Mouse (Mus musculus) testis, postnatal 10 days (tissue): Measurements from ENCODE around the gene Mdga2.

Source experiments
- DNase-seq: peaks from one replicate; pipeline ENCODE4 v3.0.0; 2021; ENCODE audit warnings: low spot score

Gene Mdga2

GRCm38 (mm10) chr12:67222221-67223025, at the start of gene Mdga2:
TSS of gene Mdga2 (minus strand) at chr12:67222549.
- peak; percentile 45 for DNase-seq

GRCm38 (mm10) chr12:67267409-67267808, 45.1 kb upstream of the Mdga2 start:
- no peak for DNase-seq

DNA sequence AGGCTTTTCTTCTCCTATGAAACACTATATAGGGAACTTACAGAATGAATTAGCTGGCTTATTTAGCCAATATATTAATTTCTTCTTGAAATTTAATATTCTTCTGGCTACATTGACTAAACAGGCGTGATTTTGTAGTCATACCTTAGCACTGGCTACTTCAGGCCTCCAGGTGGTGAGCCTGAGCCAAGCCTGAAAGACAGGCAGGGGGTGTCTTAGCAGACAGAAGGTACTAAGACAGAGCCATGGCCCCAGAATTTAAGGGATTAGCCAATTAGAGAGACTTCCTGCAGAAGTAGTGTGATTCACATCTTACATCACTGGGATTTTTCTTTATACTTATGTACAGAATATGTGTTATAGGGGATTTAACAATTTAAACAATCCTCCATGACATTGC, 1.2 kb upstream of the Mdga2 start:
- DNase-seq = no peak

GRCm38 (mm10) chr12:67221329-67222220, 774 bp downstream of the Mdga2 start:
- DNase-seq = peak; percentile 49

DNA sequence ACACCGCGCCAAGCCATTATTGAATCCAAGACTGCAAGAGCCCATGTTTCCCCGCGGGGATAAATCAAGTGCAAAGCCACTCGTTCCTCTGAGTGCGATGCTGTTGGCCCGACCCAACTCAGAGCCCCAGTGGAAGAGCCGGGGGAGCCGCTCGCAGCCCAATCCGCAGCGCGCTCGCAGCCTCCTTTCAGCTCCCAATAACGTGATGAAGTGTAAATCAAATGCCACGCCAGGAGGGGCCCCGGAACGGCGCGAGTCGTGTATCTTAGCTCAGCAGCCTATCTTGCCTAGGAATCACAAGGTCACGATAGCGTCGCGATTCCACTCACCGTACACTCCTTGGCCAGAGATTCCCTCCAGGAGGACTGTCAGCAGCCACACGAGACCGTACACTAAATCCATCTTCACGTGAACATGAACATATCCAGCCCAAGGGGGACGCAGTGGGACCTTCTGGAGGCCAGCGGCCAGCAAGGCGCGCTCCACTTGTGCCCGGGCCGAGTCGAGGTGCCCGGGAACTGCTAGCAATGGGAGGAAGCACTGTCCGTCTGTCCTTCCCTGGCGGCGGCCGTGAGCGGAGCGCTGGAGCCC, 1.6 kb downstream of the Mdga2 start:
- DNase-seq = peak; percentile 40

GRCm38 (mm10) chr12:67220041-67220440, 2.3 kb downstream of the Mdga2 start:
- DNase-seq = no peak

DNA sequence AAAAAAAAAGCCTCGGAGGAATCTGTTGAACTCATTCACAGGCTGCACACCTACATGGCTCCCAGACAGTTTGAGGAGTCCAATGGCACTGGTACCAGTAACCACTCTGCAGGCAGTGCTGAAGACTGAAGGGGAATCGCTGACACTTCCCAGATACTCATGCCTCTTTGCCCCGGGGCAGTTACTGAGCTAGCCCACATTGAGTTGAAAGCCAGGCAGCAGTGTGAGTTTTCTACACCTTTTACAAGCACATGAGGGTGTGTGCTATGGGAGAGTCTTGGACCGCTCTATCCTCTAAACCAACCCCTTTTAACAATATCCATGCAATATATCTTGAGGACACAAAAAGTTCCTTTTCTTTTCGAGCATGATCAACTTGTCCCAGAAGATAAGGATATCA, 2.8 kb downstream of the Mdga2 start:
- DNase-seq = no peak

DNA sequence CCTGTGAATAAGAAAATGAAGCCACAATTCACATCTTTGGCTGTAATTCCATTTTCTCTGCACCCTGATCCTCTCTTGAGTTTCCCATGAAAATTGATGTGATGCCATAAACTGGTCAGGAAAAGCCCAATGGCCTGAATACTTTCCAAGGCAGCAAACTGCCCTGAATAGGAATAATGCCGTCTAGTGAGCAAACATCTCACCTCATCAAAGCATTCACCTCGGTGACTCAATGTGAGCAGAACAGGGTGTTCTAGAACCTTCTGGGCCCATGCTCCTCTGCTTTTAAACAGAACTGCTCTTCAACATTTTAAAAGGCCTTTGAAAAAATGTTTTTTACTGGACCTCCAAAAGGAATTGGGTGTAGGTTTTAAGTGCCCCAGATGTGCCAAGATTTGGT, 9.5 kb downstream of the Mdga2 start:
- DNase-seq = no peak

DNA sequence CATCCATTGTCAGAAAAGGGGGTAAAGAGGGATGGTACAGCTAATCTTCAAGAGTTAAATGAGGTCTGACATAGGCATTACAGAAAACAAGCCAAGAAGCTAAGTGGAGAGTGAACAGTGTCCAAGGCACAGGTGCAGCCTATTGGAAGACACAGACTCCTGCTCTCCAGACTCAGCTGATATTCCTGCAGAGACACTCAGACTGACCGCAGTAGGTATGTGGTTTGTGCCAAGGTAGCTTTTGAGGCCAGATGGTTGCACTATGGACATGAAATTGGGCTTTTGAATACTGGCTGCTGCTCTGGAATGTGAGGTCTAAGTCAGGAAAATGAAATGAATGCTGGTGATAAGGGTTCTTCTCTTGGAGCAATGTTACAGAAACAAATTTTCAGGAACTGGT, 44.2 kb downstream of the Mdga2 start:
- DNase-seq = no peak

DNA sequence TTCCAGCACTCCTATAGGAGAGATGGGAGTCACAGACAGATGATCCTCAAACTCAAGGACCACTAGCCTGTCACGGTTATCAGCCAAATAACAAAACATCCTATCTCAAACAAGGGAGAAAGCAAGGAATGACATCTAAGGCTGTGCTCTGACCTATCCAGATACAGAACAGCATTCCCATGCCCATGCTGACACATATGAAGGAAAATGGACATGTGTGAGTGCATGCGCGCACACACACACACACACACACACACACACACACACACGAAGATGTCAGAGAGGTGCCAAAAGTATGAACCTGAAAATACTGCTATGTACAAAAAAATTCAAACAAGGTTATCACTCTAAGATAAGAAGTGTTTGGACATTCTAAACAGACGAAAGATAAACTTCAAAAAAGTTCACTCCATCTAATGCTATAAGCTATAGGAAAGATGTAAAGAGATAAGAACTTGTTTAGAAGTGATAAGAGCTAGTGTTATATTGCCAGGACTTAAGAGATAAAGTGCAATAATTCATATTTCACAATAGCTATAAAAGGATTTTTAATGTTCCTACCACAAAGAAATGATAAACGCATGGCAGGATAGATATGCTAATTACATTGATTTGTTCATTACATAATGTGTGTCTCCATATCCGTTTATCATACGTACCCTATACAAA, 65.6 kb downstream of the Mdga2 start:
- no peak for DNase-seq

- no peak for DNase-seq
Observed at GRCm38 (mm10) chr12:67153077-67153476, 69.3 kb downstream of the Mdga2 start.

- DNase-seq = no peak
Observed at GRCm38 (mm10) chr12:67141605-67142004, 80.7 kb downstream of the Mdga2 start.

GRCm38 (mm10) chr12:67140131-67140530, 82.2 kb downstream of the Mdga2 start:
- DNase-seq = no peak

- no peak for DNase-seq
Observed at GRCm38 (mm10) chr12:67127457-67127856, 94.9 kb downstream of the Mdga2 start.

- no peak for DNase-seq
Observed at GRCm38 (mm10) chr12:67123874-67124273, 98.5 kb downstream of the Mdga2 start.

GRCm38 (mm10) chr12:67118652-67119515, 103.5 kb downstream of the Mdga2 start:
- no peak for DNase-seq

DNA sequence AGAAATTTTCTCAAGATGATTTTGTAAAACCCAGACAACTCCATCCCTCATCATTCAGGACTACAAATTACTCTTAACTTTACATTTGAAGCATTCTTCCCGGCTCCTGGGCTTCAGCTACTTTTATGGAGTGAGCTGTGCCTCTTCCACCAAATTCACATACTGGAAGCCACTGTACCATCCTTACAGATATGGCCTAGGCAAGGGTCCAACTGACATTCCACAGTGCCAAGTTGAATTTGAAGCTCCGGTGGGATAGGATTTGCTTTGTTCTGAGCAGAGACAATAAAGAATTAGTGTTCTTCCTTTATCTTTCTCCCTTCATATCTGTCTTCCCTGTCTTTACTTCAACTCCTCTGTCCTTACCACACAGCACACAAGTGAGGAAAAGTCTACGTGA, 118.2 kb downstream of the Mdga2 start:
- no peak for DNase-seq

DNA sequence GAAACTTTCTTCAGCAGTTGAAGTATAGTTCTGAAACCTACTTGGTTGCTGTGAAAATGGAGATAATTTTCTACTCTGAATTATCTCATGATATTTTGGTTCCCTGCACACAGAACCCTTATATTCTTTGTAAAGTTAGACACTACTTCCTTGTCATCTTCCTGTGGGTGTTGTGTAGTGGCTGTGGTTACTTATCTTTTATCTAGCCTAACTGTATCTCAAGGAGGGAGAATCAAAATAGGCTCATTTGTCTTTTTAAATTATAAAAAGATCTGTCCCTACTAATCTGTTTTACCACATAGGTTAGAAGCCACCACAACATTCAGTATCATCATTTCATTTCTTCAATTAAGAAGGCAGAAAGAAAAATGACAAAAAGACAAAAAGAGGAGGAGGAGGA, 127.9 kb downstream of the Mdga2 start:
- no peak for DNase-seq

- DNase-seq = no peak
Observed at GRCm38 (mm10) chr12:67090420-67090965, 131.9 kb downstream of the Mdga2 start.

DNA sequence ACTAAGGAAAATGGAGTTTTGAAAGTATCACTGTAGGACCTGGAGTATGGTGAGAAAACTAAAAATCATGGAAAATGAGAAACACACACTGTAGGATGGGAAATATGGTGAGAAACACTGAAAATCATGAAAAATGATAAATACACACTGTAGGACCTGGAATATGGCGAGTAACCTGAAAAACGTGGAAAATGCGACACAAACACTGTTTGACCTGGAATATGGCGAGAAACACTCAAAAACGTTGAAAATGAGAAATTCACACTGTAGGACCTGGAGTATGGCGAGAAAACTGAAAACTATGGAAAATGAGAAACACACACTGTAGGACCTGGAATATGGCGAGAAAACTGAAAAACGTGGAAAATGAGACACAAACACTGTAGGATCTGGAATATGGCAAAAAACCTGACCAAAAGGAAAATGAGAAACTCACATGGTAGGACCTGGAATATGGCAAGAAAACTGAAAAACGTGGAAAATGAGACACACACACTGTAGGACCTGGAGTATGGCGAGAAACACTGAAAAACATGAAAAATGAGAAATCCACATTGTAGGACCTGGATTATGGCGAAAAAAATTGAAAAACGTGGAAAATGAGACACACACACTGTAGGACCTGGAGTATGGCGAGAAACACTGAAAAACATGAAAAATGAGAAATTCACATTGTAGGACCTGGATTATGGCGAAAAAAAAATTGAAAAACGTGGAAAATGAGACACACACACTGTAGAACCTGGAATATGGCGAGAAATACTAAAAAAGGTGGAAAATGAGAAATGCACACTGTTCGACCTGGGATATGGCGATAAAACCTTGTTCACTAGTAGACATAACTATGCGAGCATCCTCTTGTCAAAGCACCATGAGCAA, 163.0 kb downstream of the Mdga2 start:
- DNase-seq = peak; percentile 41
